Mouse (Mus musculus): ENCODE data around the gene Atp6v0a2.

DNA sequence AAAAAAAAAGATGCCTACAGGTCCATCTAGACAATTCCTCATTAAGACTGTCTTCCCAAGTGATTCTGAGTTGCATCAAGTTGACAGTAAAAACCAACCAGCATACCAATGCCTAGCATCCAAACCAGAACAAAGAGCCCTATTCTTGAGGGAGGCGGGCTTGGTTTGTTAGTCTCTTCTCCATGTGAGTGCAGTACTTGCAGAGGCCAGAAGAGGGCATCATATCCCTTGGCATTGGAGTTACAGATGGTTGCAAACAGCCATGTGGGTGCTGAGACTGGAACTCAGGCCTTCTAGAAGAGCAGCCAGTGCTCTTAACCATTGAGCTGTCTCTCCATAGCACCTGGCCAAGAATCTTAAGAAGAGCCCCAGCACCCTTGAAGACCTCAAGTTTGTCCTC is 133.4 kb downstream of the Atp6v0a2 start:
- TF ChIP-seq POLR2A (IDR thresholded peaks at IDR 0.05; ENCODE audit: low read depth, low read length) (no peak), CTCF (conservative IDR thresholded peaks at IDR 0.05; ENCODE audit: insufficient read depth, insufficient read length, low read depth, low read length) (no peak)
